Mouse (Mus musculus): Measurements from ENCODE around the gene Gm16430. TPM values are rescaled to one million over a fixed set of nuclear protein-coding genes. Genes with fewer than 3 reads are reported as not detected.
"Not testable (repeated sequence)": the region's sequence is repeated elsewhere in the genome, so short reads cannot be mapped to it uniquely, and the experiment has no call there.

Gm16430 gene
- not detected in 2 replicates for total RNA-seq (2014; rRNA removed)
- not detected in 2 replicates for polyA plus RNA-seq (2015; fragmentation: Nextera tagmentation; extraction: Ambion mirVana)

DNA sequence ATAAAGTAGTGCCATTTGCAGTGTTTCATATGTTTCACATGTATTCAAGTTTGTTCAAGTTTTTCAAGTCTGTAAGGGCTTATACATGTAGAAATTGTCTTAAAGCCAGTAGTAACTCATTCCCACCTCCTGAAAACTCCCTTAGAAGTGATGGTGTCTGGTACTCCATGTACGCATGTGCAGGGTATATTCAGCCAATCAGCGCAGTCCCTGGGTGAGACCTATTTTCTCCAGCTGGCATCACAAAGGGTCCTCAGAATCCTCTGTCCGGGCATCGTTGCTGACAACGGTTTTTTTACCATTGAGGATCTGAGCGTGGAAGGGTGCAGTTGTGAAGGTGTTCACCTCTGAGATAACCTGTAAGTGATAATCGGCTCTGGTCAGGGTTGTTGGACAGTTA lies at the start of gene Gm16430:
TSS of gene Gm16430 (plus strand) at position 301 of the 400 bp plus-strand sequence.
- not testable (repeated sequence) for H3K27ac ChIP-seq; ATAC-seq; H3K4me1 ChIP-seq (ENCODE audit: insufficient read depth, low read length); DNase-seq (ENCODE audit: low spot score); H3K27me3 ChIP-seq (ENCODE audit: insufficient read depth, low read length); H3K9me3 ChIP-seq (ENCODE audit: low read length); H3K36me3 ChIP-seq (ENCODE audit: insufficient read depth, low read length); H3K4me3 ChIP-seq (ENCODE audit: low read length); H3K9ac ChIP-seq (replicated peaks; ENCODE audit: low read length); H3K4me2 ChIP-seq (ENCODE audit: low read depth, low read length)
- WGBS, result no CpG with 5 or more reads among the region's 7 CpGs

Other genes with a start within 250 kb of the Gm16430 start
- not detected in 2 replicates for gene Gm16405, start 91.0 kb upstream of the Gm16430 start, total RNA-seq (2014; rRNA removed)
- gene Gm16405, start 91.0 kb upstream of the Gm16430 start, polyA plus RNA-seq (2015; fragmentation: Nextera tagmentation; extraction: Ambion mirVana), result not detected in 2 replicates

Data from hindbrain, postnatal 0 days (tissue).